ENCODE assay signal across 9 mouse cellular contexts in genomic region chr14:26376652-26377051, GRCm38 (mm10).
DNase-seq lines count a peak whose midpoint lies in the region; ATAC-seq and TF ChIP-seq lines count a peak whose summit lies in the region.
"Had no signal": no experiment of that assay in that cellular context is flagged by ENCODE, and none has a peak within 500 bp of the region (broad histone marks: within the 10 kb centered on the region; RNA-seq: fewer than 3 reads in every experiment).

No protein-coding gene starts in this region.

- H3K9me3 ChIP-seq in hindbrain, embryonic 14.5 days (ENCODE audit: control insufficient read depth, low read length), result no peaks in the 10 kb centered on the region
- H3K9me3 ChIP-seq in hindbrain, embryonic 16.5 days (ENCODE audit: control insufficient read depth, low read length), result no peaks in the 10 kb centered on the region
- H3K9me3 ChIP-seq in limb, embryonic 10.5 days (replicated peaks), result no peaks in the 10 kb centered on the region
- H3K9me3 ChIP-seq: neural tube, embryonic 12.5 days had no signal

- TF ChIP-seq POLR2A in cortical plate, adult 2 months (IDR thresholded peaks at IDR 0.05; ENCODE audit: extremely low read depth, insufficient read depth, low read length), result no peak

- ATAC-seq in hindbrain, embryonic 14.5 days (ENCODE audit: low FRiP score), result no peak
- no peak for ATAC-seq in hindbrain, embryonic 16.5 days
- ATAC-seq in hematopoietic stem cell, adult 5-6 weeks (replicated peaks in 1 of 2; ENCODE audit: insufficient read depth in 1 of 2, low FRiP score in 2 of 2, low TSS enrichment in 1 of 2, low read depth in 1 of 2, poor library complexity in 2 of 2, severe bottlenecking in 2 of 2), result 0 out of 4 replicates have a peak, but pooled peaks have one; percentile 42 to 49

- 8% methylated on average over 2 of the region's 2 CpGs for WGBS in hindbrain, embryonic 14.5 days
- WGBS in hindbrain, embryonic 16.5 days, result 5% methylated on average over 2 of the region's 2 CpGs
- 9% methylated on average over 2 of the region's 2 CpGs for WGBS in limb, embryonic 10.5 days

- no peak overlapping the region for H3K27ac ChIP-seq in hindbrain, embryonic 14.5 days
- H3K27ac ChIP-seq in hindbrain, embryonic 16.5 days (ENCODE audit: low read depth, low read length), result no peak overlapping the region
- no peak overlapping the region for H3K27ac ChIP-seq in cortical plate, adult 2 months (ENCODE audit: insufficient read depth, low read length)
- H3K27ac ChIP-seq in limb, embryonic 10.5 days, result no peak overlapping the region
- H3K27ac ChIP-seq: neural tube, embryonic 12.5 days had no signal

- peak; percentile 74 for TF ChIP-seq CTCF in cortical plate, adult 2 months (IDR thresholded peaks at IDR 0.05; ENCODE audit: extremely low read depth, insufficient read depth, low read length)

- H3K4me2 ChIP-seq in hindbrain, embryonic 14.5 days (replicated peaks), result no peak overlapping the region
- H3K4me2 ChIP-seq in hindbrain, embryonic 16.5 days (ENCODE audit: low read length), result no peak overlapping the region
- H3K4me2 ChIP-seq: neural tube, embryonic 12.5 days had no signal

- H3K4me3 ChIP-seq in hindbrain, embryonic 14.5 days (replicated peaks; ENCODE audit: low read length), result no peak overlapping the region
- H3K4me3 ChIP-seq in hindbrain, embryonic 16.5 days (ENCODE audit: low read length), result no peak overlapping the region
- H3K4me3 ChIP-seq in cortical plate, adult 2 months (ENCODE audit: insufficient read depth, low read length), result no peak overlapping the region
- no peak overlapping the region for H3K4me3 ChIP-seq in limb, embryonic 10.5 days
- H3K4me3 ChIP-seq: neural tube, embryonic 12.5 days had no signal

- H3K36me3 ChIP-seq in hindbrain, embryonic 14.5 days (replicated peaks; ENCODE audit: control insufficient read depth, insufficient read depth), result no peaks in the 10 kb centered on the region
- no peaks in the 10 kb centered on the region for H3K36me3 ChIP-seq in hindbrain, embryonic 16.5 days (ENCODE audit: control insufficient read depth, insufficient read depth, low read length)
- no peaks in the 10 kb centered on the region for H3K36me3 ChIP-seq in limb, embryonic 10.5 days
- H3K36me3 ChIP-seq: neural tube, embryonic 12.5 days had no signal

- no peaks in the 10 kb centered on the region for H3K4me1 ChIP-seq in hindbrain, embryonic 14.5 days (replicated peaks; ENCODE audit: control insufficient read depth, insufficient read depth, low read length)
- no peaks in the 10 kb centered on the region for H3K4me1 ChIP-seq in hindbrain, embryonic 16.5 days (ENCODE audit: control insufficient read depth, insufficient read depth, low read depth, low read length)
- H3K4me1 ChIP-seq in cortical plate, adult 2 months (ENCODE audit: control insufficient read depth, insufficient read depth, low read length), result no peaks in the 10 kb centered on the region
- H3K4me1 ChIP-seq in limb, embryonic 10.5 days, result no peaks in the 10 kb centered on the region
- H3K4me1 ChIP-seq: neural tube, embryonic 12.5 days had no signal

- peak; percentile 74 for DNase-seq in hindbrain, embryonic 14.5 days (ENCODE audit: low spot score)
- peak; percentile 8 for DNase-seq in T-cell, adult 2 months (ENCODE audit: low spot score)
- DNase-seq in limb, embryonic 10.5 days (ENCODE audit: low spot score), result peak; percentile 81
- peak; percentile 64 for DNase-seq in ovary, postnatal 36 days (ENCODE audit: low spot score)
- DNase-seq in thymus, postnatal 25 days, result peak; percentile 59

- H3K27me3 ChIP-seq in hindbrain, embryonic 14.5 days (ENCODE audit: control insufficient read depth, insufficient read depth, low read length), result no peaks in the 10 kb centered on the region
- no peaks in the 10 kb centered on the region for H3K27me3 ChIP-seq in hindbrain, embryonic 16.5 days (replicated peaks; ENCODE audit: control insufficient read depth, insufficient read depth, low read length)
- H3K27me3 ChIP-seq in limb, embryonic 10.5 days (ENCODE audit: low read depth, poor library complexity, severe bottlenecking), result no peaks in the 10 kb centered on the region
- H3K27me3 ChIP-seq: neural tube, embryonic 12.5 days had no signal

- no peak overlapping the region for H3K9ac ChIP-seq in hindbrain, embryonic 14.5 days
- no peak overlapping the region for H3K9ac ChIP-seq in hindbrain, embryonic 16.5 days (ENCODE audit: low read depth, low read length)
- H3K9ac ChIP-seq: neural tube, embryonic 12.5 days had no signal

Comparison
In these comparisons a context has a peak if more than half of its experiments do, and no peak if none do; other contexts are left out.
1. ATAC-seq: peak in hematopoietic stem cell, adult 5-6 weeks (2 of 2); none in hindbrain, embryonic 14.5 days (single experiment) and hindbrain, embryonic 16.5 days (single experiment).
2. DNase-seq: peak in every context shown above with its lines; median percentile 81 in limb, embryonic 10.5 days; 74 in hindbrain, embryonic 14.5 days; 64 in ovary, postnatal 36 days; 59 in thymus, postnatal 25 days; 8 in T-cell, adult 2 months.